Mouse (Mus musculus): Measurements from ENCODE around the gene Ssu72. TPM values are rescaled to one million over a fixed set of nuclear protein-coding genes. Genes with fewer than 3 reads are reported as not detected.
"Not testable (repeated sequence)": the region's sequence is repeated elsewhere in the genome, so short reads cannot be mapped to it uniquely, and the experiment has no call there.

The Ssu72 gene
- 141 and 152 TPM in 2 replicates for polyA plus RNA-seq (2012; rRNA removed)

DNA sequence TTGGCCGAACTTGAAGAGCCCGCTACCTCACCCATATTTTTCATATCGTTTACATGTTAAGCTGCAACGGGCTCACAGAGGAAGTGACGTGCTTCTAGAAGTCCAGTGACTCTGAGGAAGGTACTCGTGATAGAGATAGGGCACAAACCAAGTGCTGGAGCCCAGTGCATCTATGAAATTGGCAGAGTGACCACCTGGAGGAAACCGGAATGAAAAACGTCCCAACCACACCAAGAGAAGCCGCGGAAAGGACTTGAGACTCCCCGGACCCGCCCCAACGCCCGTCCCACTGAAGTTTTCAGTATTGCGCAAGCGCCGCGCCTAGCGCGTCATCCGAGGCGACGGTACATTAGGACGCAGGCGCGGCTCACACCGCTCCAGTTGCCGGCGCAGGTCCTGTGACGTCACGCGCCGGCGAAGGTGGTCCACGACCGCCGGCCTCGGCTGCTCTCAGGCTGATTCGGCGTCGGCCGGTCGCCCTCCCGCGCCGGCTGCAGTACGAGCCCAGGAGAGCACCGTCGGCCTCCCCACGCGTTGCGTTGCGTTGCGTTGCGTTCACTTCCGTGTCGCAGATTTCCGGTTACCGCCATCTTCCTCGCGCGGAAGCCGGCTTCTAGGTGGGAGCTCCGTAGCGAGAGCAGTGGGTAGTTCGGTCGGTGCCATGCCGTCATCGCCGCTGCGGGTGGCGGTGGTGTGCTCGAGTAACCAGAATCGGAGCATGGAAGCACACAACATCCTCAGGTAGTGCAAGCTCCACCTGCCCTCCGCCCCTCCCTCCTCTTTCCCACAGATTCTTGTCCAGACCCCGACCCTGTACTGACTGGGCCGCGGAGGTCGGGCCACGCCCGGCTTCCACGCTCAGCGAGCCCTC, at the start of gene Ssu72:
Gene Ssu72, plus strand, starts transcription at position 80 of the 871 bp plus-strand sequence.
- H3K4me3 ChIP-seq (replicated peaks; ENCODE audit: insufficient read depth, low read depth, low read length), result peak within 1 kb of the TSS; percentile 88
- no peaks in the 10 kb centered on the region for H3K27me3 ChIP-seq (ENCODE audit: control insufficient read depth, insufficient read depth, low read length)
- peak; percentile 94 to 97 for DNase-seq
- peak within 1 kb of the TSS; percentile 79 for H3K27ac ChIP-seq (ENCODE audit: insufficient read depth, low read length)
- no peak for TF ChIP-seq CTCF (IDR thresholded peaks at IDR 0.05; ENCODE audit: borderline replicate concordance, insufficient read depth, low read depth, low read length)
- peak; percentile 85 for TF ChIP-seq POLR2A (IDR thresholded peaks at IDR 0.05; ENCODE audit: borderline replicate concordance, insufficient read depth, low read length)
- under 1% methylated on average over 83 of the region's 83 CpGs for WGBS
- H3K4me1 ChIP-seq (ENCODE audit: control insufficient read depth, insufficient read depth, low read length), result no peaks in the 10 kb centered on the region; the same call in 1 of the 2 replicates

DNA sequence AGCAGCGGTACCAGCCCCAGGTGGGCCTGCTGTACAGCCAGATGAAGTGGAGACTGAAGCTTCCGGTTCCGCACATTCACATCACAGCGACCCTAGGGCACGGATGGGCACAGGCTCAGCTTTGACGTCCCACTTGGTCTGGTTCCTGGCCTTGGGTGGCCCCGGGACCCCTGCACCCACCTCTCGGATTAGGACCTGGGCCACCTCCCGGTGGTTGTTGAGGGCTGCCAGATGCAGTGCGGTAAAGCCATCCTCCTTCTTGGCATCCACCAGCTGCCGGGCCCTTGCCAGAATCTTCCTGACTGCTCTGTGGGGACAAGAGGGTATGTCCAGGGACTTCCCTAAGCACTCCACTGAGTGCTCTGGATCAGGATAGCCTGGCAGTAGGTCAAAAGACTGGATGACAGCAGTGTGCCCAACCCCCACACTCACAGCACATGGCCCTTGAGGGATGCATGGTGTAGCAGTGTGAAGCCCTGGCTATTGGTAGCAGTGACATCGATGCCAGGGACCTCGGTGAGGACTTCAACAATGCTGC, 48.3 kb upstream of the Ssu72 start:
- no peak overlapping the region for H3K4me3 ChIP-seq (replicated peaks; ENCODE audit: insufficient read depth, low read depth, low read length)
- H3K27me3 ChIP-seq (ENCODE audit: control insufficient read depth, insufficient read depth, low read length), result no peaks in the 10 kb centered on the region
- no peak overlapping the region for H3K27ac ChIP-seq (ENCODE audit: insufficient read depth, low read length)
- peak; percentile 41 to 50 for DNase-seq
- peaks cover 18% of the 10 kb centered on the region; the same call in 1 of the 2 replicates for H3K4me1 ChIP-seq (ENCODE audit: control insufficient read depth, insufficient read depth, low read length)
- 33% methylated on average over 13 of the region's 13 CpGs for WGBS
- TF ChIP-seq POLR2A (IDR thresholded peaks at IDR 0.05; ENCODE audit: borderline replicate concordance, insufficient read depth, low read length) (no peak), CTCF (IDR thresholded peaks at IDR 0.05; ENCODE audit: borderline replicate concordance, insufficient read depth, low read depth, low read length) (no peak)

DNA sequence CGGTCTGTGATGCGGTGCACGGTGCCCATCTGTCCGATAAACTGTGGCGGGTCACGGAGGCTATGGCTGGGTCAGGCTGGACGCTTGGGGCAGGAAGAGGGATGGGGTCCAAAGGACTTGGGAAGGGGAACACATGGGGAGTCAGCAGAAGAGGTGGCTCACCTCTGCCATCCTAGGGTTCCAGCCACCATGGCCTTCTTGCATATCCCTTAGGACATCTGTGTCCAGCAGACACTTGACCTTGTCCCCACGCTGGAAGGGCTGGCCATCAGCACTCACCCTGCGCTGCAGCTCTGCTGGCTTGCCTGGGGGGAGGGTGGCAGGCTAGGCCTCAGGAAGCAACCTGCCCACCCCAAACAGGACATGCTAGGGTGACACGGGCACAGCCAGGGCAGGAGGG, 45.6 kb upstream of the Ssu72 start:
- H3K27me3 ChIP-seq (ENCODE audit: control insufficient read depth, insufficient read depth, low read length), result no peaks in the 10 kb centered on the region
- no peak overlapping the region for H3K27ac ChIP-seq (ENCODE audit: insufficient read depth, low read length)
- 88% methylated on average over 10 of the region's 10 CpGs for WGBS
- peaks cover 9% of the 10 kb centered on the region; the same call in 1 of the 2 replicates for H3K4me1 ChIP-seq (ENCODE audit: control insufficient read depth, insufficient read depth, low read length)
- no peak for DNase-seq
- TF ChIP-seq POLR2A (IDR thresholded peaks at IDR 0.05; ENCODE audit: borderline replicate concordance, insufficient read depth, low read length) (no peak), CTCF (IDR thresholded peaks at IDR 0.05; ENCODE audit: borderline replicate concordance, insufficient read depth, low read depth, low read length) (no peak)
- no peak overlapping the region for H3K4me3 ChIP-seq (replicated peaks; ENCODE audit: insufficient read depth, low read depth, low read length)

DNA sequence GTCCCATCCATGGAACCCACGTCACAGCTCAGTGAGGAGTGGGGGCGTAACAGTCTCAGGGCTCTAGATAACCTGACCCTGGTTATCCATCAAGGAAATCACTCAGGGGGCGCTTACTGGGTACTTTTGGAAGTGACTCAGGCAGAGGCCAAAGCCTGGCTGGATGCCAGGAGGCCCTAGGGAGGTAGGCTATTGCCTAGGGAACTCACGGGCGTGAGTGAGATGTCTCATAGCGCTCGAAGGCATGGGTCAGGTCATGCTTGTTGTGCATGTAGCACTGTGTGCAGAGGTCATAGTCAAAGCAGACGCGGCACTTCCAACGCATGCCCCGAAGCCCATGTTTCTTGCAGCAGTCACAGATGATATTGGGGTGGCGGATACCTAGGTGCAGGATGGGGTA, 44.0 kb upstream of the Ssu72 start:
- TF ChIP-seq CTCF (IDR thresholded peaks at IDR 0.05; ENCODE audit: borderline replicate concordance, insufficient read depth, low read depth, low read length) (no peak), POLR2A (IDR thresholded peaks at IDR 0.05; ENCODE audit: borderline replicate concordance, insufficient read depth, low read length) (no peak)
- Histone ChIP-seq H3K4me1 (ENCODE audit: control insufficient read depth, insufficient read depth, low read length) (no peaks in the 10 kb centered on the region), H3K4me3 (replicated peaks; ENCODE audit: insufficient read depth, low read depth, low read length) (no peak overlapping the region), H3K27ac (ENCODE audit: insufficient read depth, low read length) (no peak overlapping the region), H3K27me3 (ENCODE audit: control insufficient read depth, insufficient read depth, low read length) (no peaks in the 10 kb centered on the region)
- no peak for DNase-seq
- 59% methylated on average over 12 of the region's 12 CpGs for WGBS

DNA sequence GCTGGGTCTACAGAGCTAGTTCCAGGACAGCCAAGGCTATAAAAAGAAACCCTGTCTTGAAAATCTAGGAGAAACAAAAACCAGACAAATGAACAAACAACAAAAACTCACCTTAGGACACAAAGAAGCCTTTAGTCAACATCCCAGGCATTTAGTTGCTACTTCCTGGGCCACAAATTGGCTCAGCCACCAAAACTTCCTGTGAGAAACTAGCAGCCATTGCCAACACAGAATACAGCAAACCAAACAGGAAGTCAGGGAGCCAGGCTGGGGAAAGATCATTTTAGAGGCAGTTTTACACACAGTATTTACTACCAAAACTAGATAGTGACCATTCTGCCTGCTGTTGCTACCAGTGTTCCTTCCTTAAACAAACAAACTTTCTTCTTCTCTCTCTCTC, 37.7 kb upstream of the Ssu72 start:
- no peak for DNase-seq
- TF ChIP-seq CTCF (IDR thresholded peaks at IDR 0.05; ENCODE audit: borderline replicate concordance, insufficient read depth, low read depth, low read length) (no peak), POLR2A (IDR thresholded peaks at IDR 0.05; ENCODE audit: borderline replicate concordance, insufficient read depth, low read length) (no peak)
- H3K4me3 ChIP-seq (replicated peaks; ENCODE audit: insufficient read depth, low read depth, low read length), result no peak overlapping the region
- peaks cover 2% of the 10 kb centered on the region; the same call in 1 of the 2 replicates for H3K4me1 ChIP-seq (ENCODE audit: control insufficient read depth, insufficient read depth, low read length)
- no peak overlapping the region for H3K27ac ChIP-seq (ENCODE audit: insufficient read depth, low read length)
- no peaks in the 10 kb centered on the region for H3K27me3 ChIP-seq (ENCODE audit: control insufficient read depth, insufficient read depth, low read length)

DNA sequence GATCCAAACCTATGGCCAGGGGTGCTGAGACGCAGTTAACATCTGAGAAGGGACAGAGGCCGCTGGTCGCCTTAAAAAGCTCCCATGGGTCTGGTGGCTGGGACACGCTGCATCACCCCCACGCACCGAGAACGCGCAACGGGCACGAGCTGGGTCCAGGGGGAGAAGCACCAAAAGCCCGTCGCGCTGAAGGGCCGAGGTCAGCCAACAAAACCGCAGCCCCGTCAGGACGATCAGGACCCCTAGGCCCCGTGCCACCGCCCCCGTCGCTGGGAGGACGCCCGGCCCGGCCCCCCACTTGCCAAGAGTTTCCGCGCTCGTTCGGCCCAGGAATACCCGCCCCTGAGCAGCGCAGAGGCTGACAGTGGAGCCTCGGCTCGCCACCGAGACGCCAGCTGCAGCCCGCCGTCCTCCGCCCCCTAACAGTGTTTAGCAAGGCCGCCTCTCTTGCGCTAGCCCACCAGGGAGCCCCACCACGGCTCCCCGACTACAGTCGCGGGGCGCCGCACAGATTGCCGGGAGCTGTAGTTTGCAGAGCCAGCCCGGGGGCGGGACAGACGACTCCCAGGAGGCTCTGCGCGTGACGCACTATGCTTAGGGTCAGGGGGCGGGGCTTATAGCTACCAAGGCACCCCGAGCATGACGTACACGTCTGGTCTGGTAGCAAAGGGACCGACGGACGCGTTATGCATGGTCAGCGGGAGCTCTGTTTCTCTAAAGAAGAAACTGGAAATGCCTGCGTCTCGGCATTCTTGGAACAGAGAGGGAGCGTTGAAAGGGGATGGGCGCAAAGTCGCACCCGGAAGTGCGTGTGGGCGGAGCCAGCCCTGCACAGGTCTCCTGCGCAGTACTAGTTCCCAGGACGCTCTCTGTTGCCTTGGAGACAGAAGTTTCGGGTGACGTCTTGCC, 35.7 kb upstream of the Ssu72 start, which contains the start of gene Mib2:
Gene Mib2, minus strand, starts transcription at position 510 of the 909 bp plus-strand sequence.
- under 1% methylated on average over 72 of the region's 73 CpGs for WGBS
- TF ChIP-seq CTCF (IDR thresholded peaks at IDR 0.05; ENCODE audit: borderline replicate concordance, insufficient read depth, low read depth, low read length) (no peak), POLR2A (IDR thresholded peaks at IDR 0.05; ENCODE audit: borderline replicate concordance, insufficient read depth, low read length) (0 out of 2 replicates have a peak, but pooled peaks have one; percentile 33)
- peak; percentile 96 to 98 for DNase-seq
- H3K4me3 ChIP-seq (replicated peaks; ENCODE audit: insufficient read depth, low read depth, low read length), result peak within 1 kb of the TSS; percentile 100
- peak within 1 kb of the TSS; percentile 70 for H3K27ac ChIP-seq (ENCODE audit: insufficient read depth, low read length)
- peaks cover 2% of the 10 kb centered on the region; the same call in 1 of the 2 replicates for H3K4me1 ChIP-seq (ENCODE audit: control insufficient read depth, insufficient read depth, low read length)
- no peaks in the 10 kb centered on the region for H3K27me3 ChIP-seq (ENCODE audit: control insufficient read depth, insufficient read depth, low read length)

DNA sequence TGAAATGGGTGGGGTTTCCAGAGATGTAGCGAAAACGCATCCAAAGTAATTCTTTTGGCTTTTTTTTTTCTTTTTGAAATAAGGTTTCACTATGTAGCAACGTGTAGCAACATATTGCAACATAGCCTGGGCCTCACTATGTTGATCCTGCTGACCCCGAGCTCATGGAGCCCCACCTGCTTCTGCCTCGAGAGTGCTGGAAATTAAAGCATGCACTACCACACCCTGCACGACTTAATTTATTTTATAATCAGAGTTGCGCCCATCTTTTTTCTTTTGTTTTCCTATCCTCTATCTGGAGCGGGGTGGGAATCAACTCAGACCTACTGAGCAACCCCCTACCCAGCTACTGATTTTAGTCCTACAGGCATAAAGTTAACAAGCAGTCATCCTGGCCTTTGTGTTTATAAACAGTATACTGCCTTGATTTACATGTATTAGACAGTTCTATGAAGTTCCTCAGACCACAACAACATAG, 35.0 kb upstream of the Ssu72 start:
- no peak overlapping the region for H3K27ac ChIP-seq (ENCODE audit: insufficient read depth, low read length)
- WGBS, result 1% methylated on average over 8 of the region's 8 CpGs
- H3K4me3 ChIP-seq (replicated peaks; ENCODE audit: insufficient read depth, low read depth, low read length), result peak overlapping the region; percentile 100
- peaks cover 2% of the 10 kb centered on the region; the same call in 1 of the 2 replicates for H3K4me1 ChIP-seq (ENCODE audit: control insufficient read depth, insufficient read depth, low read length)
- H3K27me3 ChIP-seq (ENCODE audit: control insufficient read depth, insufficient read depth, low read length), result no peaks in the 10 kb centered on the region
- DNase-seq, result no peak
- TF ChIP-seq POLR2A (IDR thresholded peaks at IDR 0.05; ENCODE audit: borderline replicate concordance, insufficient read depth, low read length), result no peak
- no peak for TF ChIP-seq CTCF (IDR thresholded peaks at IDR 0.05; ENCODE audit: borderline replicate concordance, insufficient read depth, low read depth, low read length)

DNA sequence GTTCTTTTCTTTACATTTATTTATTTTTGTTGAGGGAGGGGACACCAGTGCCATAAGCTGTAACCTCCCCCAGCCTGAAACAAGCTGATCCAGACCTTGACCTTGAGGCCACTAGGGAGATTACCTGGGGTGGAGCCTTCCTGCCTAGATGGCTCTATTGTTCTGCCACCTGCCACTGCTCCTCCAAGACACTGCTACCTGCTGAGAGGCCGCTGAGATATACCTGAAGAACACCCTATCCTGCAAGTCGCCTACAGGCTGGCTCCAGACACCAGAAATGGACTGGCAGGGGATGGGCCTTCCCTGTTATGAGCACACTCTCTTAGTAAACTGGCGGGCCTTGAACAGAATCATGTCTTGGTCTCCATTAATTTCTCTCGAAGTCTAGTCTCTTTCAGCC, 34.4 kb upstream of the Ssu72 start:
- 66% methylated on average over 4 of the region's 4 CpGs for WGBS
- not testable (repeated sequence) for H3K27ac ChIP-seq (ENCODE audit: insufficient read depth, low read length); DNase-seq; H3K27me3 ChIP-seq (ENCODE audit: control insufficient read depth, insufficient read depth, low read length); H3K4me1 ChIP-seq (ENCODE audit: control insufficient read depth, insufficient read depth, low read length); H3K4me3 ChIP-seq (replicated peaks; ENCODE audit: insufficient read depth, low read depth, low read length)
